Comparison of ENCODE assay signal across 9 mouse cellular contexts in the genomic region with DNA sequence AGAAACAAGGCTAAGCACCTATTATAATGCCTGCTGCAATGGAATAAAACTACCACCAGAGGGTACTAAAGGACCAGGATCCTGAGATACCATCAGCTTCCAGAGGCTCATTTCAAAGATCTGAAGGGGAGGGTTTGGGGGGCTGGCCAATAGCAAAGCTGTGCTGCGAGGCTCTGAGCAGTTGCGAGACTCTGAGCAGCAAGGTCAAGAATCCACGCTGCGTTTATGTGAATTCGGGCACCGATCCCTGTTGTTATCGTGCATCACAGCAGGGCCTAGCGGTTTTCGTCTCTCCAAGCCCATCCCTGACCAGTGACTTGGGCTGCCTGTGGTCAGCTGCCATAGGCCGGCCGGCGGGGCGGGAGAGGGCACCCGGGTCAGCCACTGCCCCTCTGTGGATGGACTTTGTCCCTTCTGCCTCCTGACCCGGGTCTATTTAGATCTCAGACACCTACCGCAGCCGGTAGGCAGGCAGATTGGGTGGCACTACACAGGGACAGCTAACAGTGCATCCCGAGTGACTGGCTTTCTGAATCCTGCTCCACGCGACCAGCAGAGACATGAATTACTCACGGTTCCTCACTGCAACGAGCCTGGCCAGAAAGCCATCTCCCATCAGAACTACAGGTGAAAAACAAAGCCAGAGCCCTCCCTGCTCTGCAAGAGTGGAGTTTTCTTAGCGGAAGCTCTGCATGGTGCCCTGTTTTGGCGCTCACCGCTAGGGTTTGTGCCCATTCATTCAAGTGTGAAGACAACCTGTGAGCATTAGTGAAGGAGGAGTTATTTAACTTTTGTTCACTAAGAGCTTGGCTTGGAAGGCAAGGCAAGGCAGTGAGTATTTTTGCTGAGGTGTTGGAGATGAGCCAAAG. TPM values are rescaled to one million over a fixed set of nuclear protein-coding genes. Genes with fewer than 3 reads are reported as not detected.
DNase-seq lines count a peak whose midpoint lies in the region; ATAC-seq and TF ChIP-seq lines count a peak whose summit lies in the region.
"Had no signal": no experiment of that assay in that cellular context is flagged by ENCODE, and none has a peak within 500 bp of the region (broad histone marks: within the 10 kb centered on the region; RNA-seq: fewer than 3 reads in every experiment).

A gene (plus strand): TSS at position 280 of the 869 bp plus-strand sequence.

- H3K4me3 ChIP-seq in ES-Bruce4 (ENCODE audit: low read depth, low read length): peak within 1 kb of the TSS; percentile 75
- peak within 1 kb of the TSS; percentile 50 for H3K4me3 ChIP-seq in forebrain, embryonic 11.5 days (ENCODE audit: low read depth, low read length)
- H3K4me3 ChIP-seq in heart, postnatal 0 days (ENCODE audit: low read depth, low read length): peak within 1 kb of the TSS; percentile 54
- H3K4me3 ChIP-seq in liver, embryonic 13.5 days (replicated peaks): peak within 1 kb of the TSS; percentile 45
- peak within 1 kb of the TSS; percentile 63 for H3K4me3 ChIP-seq in neural tube, embryonic 13.5 days

- peak within 1 kb of the TSS; percentile 41 for H3K9ac ChIP-seq in ES-Bruce4 (ENCODE audit: low read depth, poor library complexity, severe bottlenecking)
- H3K9ac ChIP-seq in forebrain, embryonic 11.5 days (ENCODE audit: low read length): peak within 1 kb of the TSS; percentile 79
- 0 out of 2 replicates have a peak within 1 kb of the TSS, but pooled peaks have one; percentile 5 for H3K9ac ChIP-seq in heart, postnatal 0 days (replicated peaks; ENCODE audit: low read depth, low read length)
- no peak within 1 kb of the TSS for H3K9ac ChIP-seq in liver, embryonic 13.5 days
- H3K9ac ChIP-seq in neural tube, embryonic 13.5 days: peak within 1 kb of the TSS; percentile 79

- H3K27me3 ChIP-seq in ES-Bruce4 (ENCODE audit: control insufficient read depth, insufficient read depth, low read length, poor library complexity, severe bottlenecking): peaks cover 1% of the 10 kb centered on the region; the same call in 1 of the 2 replicates
- no peaks in the 10 kb centered on the region for H3K27me3 ChIP-seq in forebrain, embryonic 11.5 days (ENCODE audit: control insufficient read depth, insufficient read depth, low read length)
- no peaks in the 10 kb centered on the region for H3K27me3 ChIP-seq in heart, postnatal 0 days (ENCODE audit: control insufficient read depth, insufficient read depth, low read length)
- no peaks in the 10 kb centered on the region for H3K27me3 ChIP-seq in liver, embryonic 13.5 days
- no peaks in the 10 kb centered on the region for H3K27me3 ChIP-seq in neural tube, embryonic 13.5 days

- no peaks in the 10 kb centered on the region for H3K9me3 ChIP-seq in ES-Bruce4 (replicated peaks; ENCODE audit: control insufficient read depth, insufficient read depth, low read length, poor library complexity, severe bottlenecking)
- H3K9me3 ChIP-seq in forebrain, embryonic 11.5 days (ENCODE audit: control insufficient read depth, low read length): no peaks in the 10 kb centered on the region
- no peaks in the 10 kb centered on the region for H3K9me3 ChIP-seq in heart, postnatal 0 days (replicated peaks; ENCODE audit: control insufficient read depth, low read length)
- H3K9me3 ChIP-seq in liver, embryonic 13.5 days (replicated peaks): no peaks in the 10 kb centered on the region
- no peaks in the 10 kb centered on the region for H3K9me3 ChIP-seq in neural tube, embryonic 13.5 days

- WGBS in forebrain, embryonic 11.5 days: under 1% methylated on average over 25 of the region's 25 CpGs
- 2% methylated on average over 25 of the region's 25 CpGs for WGBS in heart, postnatal 0 days
- WGBS in liver, embryonic 13.5 days (ENCODE audit: insufficient replicate concordance): 2% methylated on average over 25 of the region's 25 CpGs
- WGBS in neural tube, embryonic 13.5 days: under 1% methylated on average over 25 of the region's 25 CpGs

- peak; percentile 96 for ATAC-seq in forebrain, embryonic 11.5 days (replicated peaks; ENCODE audit: low FRiP score)
- ATAC-seq in heart, postnatal 0 days (ENCODE audit: insufficient read depth, low read depth): peak; percentile 67
- peak; percentile 85 for ATAC-seq in liver, embryonic 13.5 days (ENCODE audit: low read depth)
- ATAC-seq in neural tube, embryonic 13.5 days (ENCODE audit: low read depth): peak; percentile 99

- H3K36me3 ChIP-seq in ES-Bruce4 (ENCODE audit: control insufficient read depth, insufficient read depth, low read length, poor library complexity, severe bottlenecking): no peaks in the 10 kb centered on the region
- no peaks in the 10 kb centered on the region for H3K36me3 ChIP-seq in forebrain, embryonic 11.5 days (ENCODE audit: control insufficient read depth, insufficient read depth, low read length)
- no peaks in the 10 kb centered on the region for H3K36me3 ChIP-seq in heart, postnatal 0 days (replicated peaks; ENCODE audit: control insufficient read depth, insufficient read depth, low read length)
- no peaks in the 10 kb centered on the region for H3K36me3 ChIP-seq in liver, embryonic 13.5 days
- H3K36me3 ChIP-seq in neural tube, embryonic 13.5 days: no peaks in the 10 kb centered on the region

- TF ChIP-seq CTCF in ES-Bruce4 (IDR thresholded peaks at IDR 0.05; ENCODE audit: low read depth, low read length): no peak
- peak; percentile 88 for TF ChIP-seq CTCF in heart, postnatal 0 days (IDR thresholded peaks at IDR 0.05; ENCODE audit: low read depth)

- peak; percentile 75 for DNase-seq in brain, embryonic 18.5 days (ENCODE audit: low read depth, low spot score)
- peak; percentile 81 for DNase-seq in forebrain, embryonic 11.5 days (ENCODE audit: low spot score)
- peak; percentile 75 for DNase-seq in heart, postnatal 0 days (ENCODE audit: low spot score)
- peak; percentile 83 to 86 for DNase-seq in kidney, postnatal 36 days
- DNase-seq in liver, embryonic 13.5 days: peak; percentile 4
- DNase-seq in yolk sac, embryonic 10.5 days (ENCODE audit: low spot score): peak; percentile 87

- no peak for TF ChIP-seq POLR2A in ES-Bruce4 (IDR thresholded peaks at IDR 0.05; ENCODE audit: insufficient read depth, low read length)

- H3K4me2 ChIP-seq in forebrain, embryonic 11.5 days (ENCODE audit: low read depth, low read length, severe bottlenecking): peak within 1 kb of the TSS; percentile 94
- peak within 1 kb of the TSS; percentile 84 for H3K4me2 ChIP-seq in heart, postnatal 0 days (ENCODE audit: low read depth, low read length)
- H3K4me2 ChIP-seq in liver, embryonic 13.5 days: peak within 1 kb of the TSS; percentile 54
- H3K4me2 ChIP-seq in neural tube, embryonic 13.5 days: peak within 1 kb of the TSS; percentile 97

- TF ChIP-seq EP300 in ES-Bruce4 (IDR thresholded peaks at IDR 0.05; ENCODE audit: insufficient read depth, low read depth, low read length): no peak
- TF ChIP-seq EP300 in heart, postnatal 0 days (IDR thresholded peaks at IDR 0.05; ENCODE audit: low read depth): no peak

- no peak within 1 kb of the TSS for H3K27ac ChIP-seq in ES-Bruce4 (ENCODE audit: insufficient read depth, low read length)
- H3K27ac ChIP-seq in forebrain, embryonic 11.5 days (ENCODE audit: low read depth, low read length): no peak within 1 kb of the TSS
- H3K27ac ChIP-seq in heart, postnatal 0 days (ENCODE audit: low read depth): no peak within 1 kb of the TSS
- peak within 1 kb of the TSS; percentile 47; the same call in 1 of the 2 replicates for H3K27ac ChIP-seq in liver, embryonic 13.5 days
- H3K27ac ChIP-seq in neural tube, embryonic 13.5 days (replicated peaks): 0 out of 2 replicates have a peak within 1 kb of the TSS, but pooled peaks have one; percentile 46
- H3K27ac ChIP-seq: macrophage had no signal

- H3K4me1 ChIP-seq in ES-Bruce4 (ENCODE audit: control insufficient read depth, insufficient read depth, low read length): no peaks in the 10 kb centered on the region
- peaks cover 2% of the 10 kb centered on the region; the same call in 1 of the 2 replicates for H3K4me1 ChIP-seq in forebrain, embryonic 11.5 days (replicated peaks; ENCODE audit: control insufficient read depth, insufficient read depth, low read length)
- no peaks in the 10 kb centered on the region for H3K4me1 ChIP-seq in heart, postnatal 0 days (ENCODE audit: control insufficient read depth, insufficient read depth)
- 0 out of 2 replicates have a peak, but pooled peaks cover 7% of the 10 kb centered on the region for H3K4me1 ChIP-seq in liver, embryonic 13.5 days (replicated peaks)
- peaks cover 7% of the 10 kb centered on the region; the same call in 1 of the 2 replicates for H3K4me1 ChIP-seq in neural tube, embryonic 13.5 days (replicated peaks)

RNA-seq across cellular contexts. Expression of the gene that starts here (rescaled TPM):
- polyA plus RNA-seq in ES-Bruce4 (2011; ENCODE audit: insufficient read depth, insufficient read length, low read depth, missing spikeins): 0.37 and 1.5 TPM in 2 replicates
- 1.9 TPM in 2 replicates for polyA plus RNA-seq in forebrain, embryonic 11.5 days (2014; fragmentation: Nextera tagmentation; extraction: Ambion mirVana)
- total RNA-seq in heart, postnatal 0 days (2014; rRNA removed; ENCODE audit: low replicate concordance): not detected in 2 replicates
- 0.10 TPM in 1 of 2 replicates, not detected in the other for polyA plus RNA-seq in heart, postnatal 0 days (2015; fragmentation: Nextera tagmentation; extraction: Ambion mirVana)
- polyA plus RNA-seq in liver, embryonic 13.5 days (2015; fragmentation: Nextera tagmentation; extraction: Ambion mirVana): 5.6 and 6.2 TPM in 2 replicates
- polyA plus RNA-seq in neural tube, embryonic 13.5 days (2015; fragmentation: Nextera tagmentation; extraction: Ambion mirVana): 1.0 and 1.1 TPM in 2 replicates
- polyA plus RNA-seq: macrophage had no signal

Comparison
In these comparisons a context has a peak if more than half of its experiments do, and no peak if none do; other contexts are left out.
1. Peak in DNase-seq, ATAC-seq, H3K4me3 ChIP-seq, H3K9ac ChIP-seq and H3K4me2 ChIP-seq in heart, postnatal 0 days; RNA of the gene not detected or under 1 TPM.
2. H3K27ac ChIP-seq: peak in liver, embryonic 13.5 days (single experiment) and neural tube, embryonic 13.5 days (single experiment); none in ES-Bruce4 (single experiment), forebrain, embryonic 11.5 days (single experiment) and heart, postnatal 0 days (single experiment).
3. DNase-seq: peak in every context shown above with its lines; median percentile 87 in yolk sac, embryonic 10.5 days; 84 in kidney, postnatal 36 days; 81 in forebrain, embryonic 11.5 days; 75 in brain, embryonic 18.5 days; 75 in heart, postnatal 0 days; 4 in liver, embryonic 13.5 days.
4. Peak in every context shown above with its lines, with median percentiles within 50 percentile points of each other: H3K4me3 ChIP-seq, ATAC-seq and H3K4me2 ChIP-seq.